Mouse (Mus musculus): ENCODE measurements at regions not wholly inside any gene's neighbourhood (a gene's known extent, or its start where the extent isn't known, plus 50 kb on each side); places are given as distances from the start of the nearest gene placed in this dataset.
"Not testable (repeated sequence)": the region's sequence is repeated elsewhere in the genome, so short reads cannot be mapped to it uniquely, and the experiment has no call there.

GRCm38 (mm10) chr6:48341367-48341766 lies 54.0 kb upstream of the Krba1 start:
- H3K4me3 ChIP-seq (ENCODE audit: control insufficient read depth, low read depth, low read length) = not testable (repeated sequence)

GRCm38 (mm10) chr6:48336964-48337363 lies 58.4 kb upstream of the Krba1 start:
- not testable (repeated sequence) for H3K4me1 ChIP-seq (ENCODE audit: control insufficient read depth, insufficient read depth, low read length); H3K27ac ChIP-seq (ENCODE audit: control insufficient read depth, insufficient read depth, low read depth, low read length); H3K27me3 ChIP-seq (ENCODE audit: control insufficient read depth, insufficient read depth, low read length); H3K4me3 ChIP-seq (ENCODE audit: control insufficient read depth, low read depth, low read length); H3K36me3 ChIP-seq (ENCODE audit: control insufficient read depth, insufficient read depth, low read length)

More at GRCm38 (mm10) chr6:48341367-48341766, 54.0 kb upstream of the Krba1 start:
- not testable (repeated sequence) for H3K4me1 ChIP-seq (ENCODE audit: control insufficient read depth, insufficient read depth, low read length); H3K27ac ChIP-seq (ENCODE audit: control insufficient read depth, insufficient read depth, low read depth, low read length); H3K36me3 ChIP-seq (ENCODE audit: control insufficient read depth, insufficient read depth, low read length); H3K27me3 ChIP-seq (ENCODE audit: control insufficient read depth, insufficient read depth, low read length)

- H3K4me3 ChIP-seq (ENCODE audit: control insufficient read depth, low read depth, low read length) = no peak overlapping the region
- no peaks in the 10 kb centered on the region for H3K27me3 ChIP-seq (ENCODE audit: control insufficient read depth, insufficient read depth, low read length)
- H3K4me1 ChIP-seq (ENCODE audit: control insufficient read depth, insufficient read depth, low read length) = no peaks in the 10 kb centered on the region
- no peak for TF ChIP-seq CTCF (IDR thresholded peaks at IDR 0.05; ENCODE audit: control insufficient read depth, insufficient read depth, insufficient replicate concordance, low read depth, low read length)
- TF ChIP-seq POLR2A (IDR thresholded peaks at IDR 0.05; ENCODE audit: control insufficient read depth, low read depth, low read length) = no peak
- H3K27ac ChIP-seq (ENCODE audit: control insufficient read depth, insufficient read depth, low read depth, low read length) = no peak overlapping the region
- H3K36me3 ChIP-seq (ENCODE audit: control insufficient read depth, insufficient read depth, low read length) = no peaks in the 10 kb centered on the region
These were observed 107.4 kb upstream of the Krba1 start for GRCm38 (mm10) chr6:48288011-48288410.

- not testable (repeated sequence) for H3K4me1 ChIP-seq (ENCODE audit: control insufficient read depth, insufficient read depth, low read length); H3K4me3 ChIP-seq (ENCODE audit: control insufficient read depth, low read depth, low read length); H3K36me3 ChIP-seq (ENCODE audit: control insufficient read depth, insufficient read depth, low read length); H3K27me3 ChIP-seq (ENCODE audit: control insufficient read depth, insufficient read depth, low read length); H3K27ac ChIP-seq (ENCODE audit: control insufficient read depth, insufficient read depth, low read depth, low read length)
These were observed 115.7 kb upstream of the Krba1 start for GRCm38 (mm10) chr6:48279646-48280045.

GRCm38 (mm10) chr6:48261563-48261962 lies 133.8 kb upstream of the Krba1 start:
- not testable (repeated sequence) for H3K36me3 ChIP-seq (ENCODE audit: control insufficient read depth, insufficient read depth, low read length); H3K27me3 ChIP-seq (ENCODE audit: control insufficient read depth, insufficient read depth, low read length); H3K4me1 ChIP-seq (ENCODE audit: control insufficient read depth, insufficient read depth, low read length); H3K4me3 ChIP-seq (ENCODE audit: control insufficient read depth, low read depth, low read length); H3K27ac ChIP-seq (ENCODE audit: control insufficient read depth, insufficient read depth, low read depth, low read length)

GRCm38 (mm10) chr6:48252989-48253388 lies 142.4 kb upstream of the Krba1 start:
- not testable (repeated sequence) for H3K36me3 ChIP-seq (ENCODE audit: control insufficient read depth, insufficient read depth, low read length); H3K4me3 ChIP-seq (ENCODE audit: control insufficient read depth, low read depth, low read length); H3K4me1 ChIP-seq (ENCODE audit: control insufficient read depth, insufficient read depth, low read length); H3K27ac ChIP-seq (ENCODE audit: control insufficient read depth, insufficient read depth, low read depth, low read length); H3K27me3 ChIP-seq (ENCODE audit: control insufficient read depth, insufficient read depth, low read length)

GRCm38 (mm10) chr6:48251954-48252353 lies 143.4 kb upstream of the Krba1 start:
- H3K27ac ChIP-seq (ENCODE audit: control insufficient read depth, insufficient read depth, low read depth, low read length) = no peak overlapping the region
- no peaks in the 10 kb centered on the region for H3K27me3 ChIP-seq (ENCODE audit: control insufficient read depth, insufficient read depth, low read length)
- TF ChIP-seq POLR2A (IDR thresholded peaks at IDR 0.05; ENCODE audit: control insufficient read depth, low read depth, low read length) = no peak
- TF ChIP-seq CTCF (IDR thresholded peaks at IDR 0.05; ENCODE audit: control insufficient read depth, insufficient read depth, insufficient replicate concordance, low read depth, low read length) = no peak
- no peak overlapping the region for H3K4me3 ChIP-seq (ENCODE audit: control insufficient read depth, low read depth, low read length)
- no peaks in the 10 kb centered on the region for H3K4me1 ChIP-seq (ENCODE audit: control insufficient read depth, insufficient read depth, low read length)
- no peaks in the 10 kb centered on the region for H3K36me3 ChIP-seq (ENCODE audit: control insufficient read depth, insufficient read depth, low read length)

GRCm38 (mm10) chr6:48244191-48244590 lies 151.2 kb upstream of the Krba1 start:
- not testable (repeated sequence) for H3K36me3 ChIP-seq (ENCODE audit: control insufficient read depth, insufficient read depth, low read length); H3K4me1 ChIP-seq (ENCODE audit: control insufficient read depth, insufficient read depth, low read length); H3K4me3 ChIP-seq (ENCODE audit: control insufficient read depth, low read depth, low read length); H3K27me3 ChIP-seq (ENCODE audit: control insufficient read depth, insufficient read depth, low read length); H3K27ac ChIP-seq (ENCODE audit: control insufficient read depth, insufficient read depth, low read depth, low read length)

GRCm38 (mm10) chr6:48227431-48227830 lies 141.0 kb upstream of the Zfp746 start:
- Histone ChIP-seq H3K27me3 (ENCODE audit: control insufficient read depth, insufficient read depth, low read length) (no peaks in the 10 kb centered on the region), H3K36me3 (ENCODE audit: control insufficient read depth, insufficient read depth, low read length) (no peaks in the 10 kb centered on the region), H3K4me3 (ENCODE audit: control insufficient read depth, low read depth, low read length) (no peak overlapping the region), H3K4me1 (ENCODE audit: control insufficient read depth, insufficient read depth, low read length) (no peaks in the 10 kb centered on the region; the same call in none of the 2 replicates), H3K27ac (ENCODE audit: control insufficient read depth, insufficient read depth, low read depth, low read length) (no peak overlapping the region)
- TF ChIP-seq CTCF (IDR thresholded peaks at IDR 0.05; ENCODE audit: control insufficient read depth, insufficient read depth, insufficient replicate concordance, low read depth, low read length) = no peak
- no peak for TF ChIP-seq POLR2A (IDR thresholded peaks at IDR 0.05; ENCODE audit: control insufficient read depth, low read depth, low read length)
